Mouse (Mus musculus) embryonic stem cell, embryonic (primary cell): ENCODE results near the gene Hist1h2ag.

Experiments used
- CTCF ChIA-PET, 4 experiments: fragments of 300-600 bp in 2 of 4; fragments of 350-600 bp in 2 of 4; sonication (Branson Sonifier 250); formaldehyde crosslinking; loops; one replicate each; lab custom pipeline; 2022; ENCODE audit warnings: inconsistent platforms in 2 of 4; lab: Charles Lee
- POLR2A ChIA-PET, 4 experiments: fragments of 300-600 bp in 2 of 4; fragments of 350-600 bp in 2 of 4; sonication (Branson Sonifier 250); formaldehyde crosslinking; loops; one replicate each; lab custom pipeline; 2022; ENCODE audit warnings: antibody characterized with exemption in 4 of 4, inconsistent platforms in 1 of 4; lab: Charles Lee

The Hist1h2ag gene

DNA sequence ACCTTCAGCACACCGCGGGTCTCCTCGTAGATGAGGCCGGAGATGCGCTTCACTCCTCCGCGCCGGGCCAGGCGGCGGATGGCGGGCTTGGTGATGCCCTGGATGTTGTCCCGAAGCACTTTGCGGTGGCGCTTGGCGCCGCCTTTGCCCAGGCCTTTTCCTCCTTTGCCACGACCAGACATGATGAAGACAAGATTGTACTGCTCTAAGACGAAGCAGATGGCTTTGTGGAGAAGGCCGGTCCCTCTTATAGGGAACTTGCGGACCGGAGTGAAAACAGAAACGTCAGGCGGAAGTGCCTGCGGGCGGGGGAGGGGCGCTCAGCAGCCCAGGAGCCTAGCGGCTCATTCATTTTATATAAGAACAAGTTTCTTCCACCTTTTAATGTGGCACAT, 1.6 kb downstream of the Hist1h2ag start, which contains the start of gene Hist1h4i:
TSS of gene Hist1h4i (minus strand) at position 221 of the 395 bp plus-strand sequence.
- ChIA-PET POLR2A (interaction anchor here in 3 of 4 experiments (0.6 to 10.5 kb wide), 50 partner anchors 8 to 1722 kb away, joined by 3 to 225 read pairs (median 7); partner anchors contain the start of genes Hist1h3h (in 3 of the 3), Hist1h2ac (in 2 of the 3), Hist1h2af (in 2 of the 3) and Hist1h2ah (in 2 of the 3)), CTCF (interaction anchor here in 1 of 4 experiments (1.6 kb wide), 1 partner anchor 10 kb away, joined by 4 read pairs; no protein-coding TSS in a partner anchor)

DNA sequence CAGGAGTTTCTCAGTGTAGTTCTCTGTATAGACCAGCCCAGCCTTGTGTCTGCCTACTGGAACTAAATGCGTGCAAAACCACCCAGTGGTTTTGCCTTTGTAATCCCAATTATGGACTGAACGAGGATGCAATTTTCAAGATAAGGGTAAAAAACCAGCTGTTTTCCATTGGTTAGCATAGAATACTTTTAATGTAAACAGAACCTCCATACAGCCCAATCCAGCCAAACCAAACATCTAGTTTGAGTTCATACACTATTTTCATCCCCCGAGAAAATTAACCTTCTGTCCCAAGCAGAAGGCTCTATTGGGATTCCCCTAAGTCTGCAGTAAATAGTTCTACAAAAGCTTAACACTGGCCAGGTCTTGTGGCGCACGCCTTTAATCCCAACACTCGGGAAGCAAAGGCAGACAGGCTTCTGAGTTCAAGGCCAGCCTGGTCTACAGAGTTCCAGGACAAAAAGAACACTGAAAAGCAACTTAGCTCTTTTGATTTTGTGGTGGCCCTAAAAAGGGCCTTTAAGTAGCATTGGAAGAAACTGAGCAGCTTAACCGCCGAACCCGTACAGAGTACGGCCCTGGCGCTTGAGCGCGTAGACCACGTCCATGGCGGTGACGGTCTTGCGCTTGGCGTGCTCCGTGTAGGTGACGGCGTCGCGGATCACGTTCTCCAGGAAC, 2.1 kb downstream of the Hist1h2ag start:
- CTCF ChIA-PET = interaction anchor here in 1 of 4 experiments (1.6 kb wide), 1 partner anchor 10 kb away, joined by 4 read pairs; no protein-coding TSS in a partner anchor
- POLR2A ChIA-PET = interaction anchor here in 3 of 4 experiments (0.6 to 10.5 kb wide), 72 partner anchors 8 to 1722 kb away, joined by 3 to 225 read pairs (median 4); partner anchors contain the start of genes Hist1h2bl (in 3 of the 3), Hist1h3h (in 3 of the 3), Hist1h1b (in 2 of the 3) and Hist1h2ae (in 2 of the 3)

DNA sequence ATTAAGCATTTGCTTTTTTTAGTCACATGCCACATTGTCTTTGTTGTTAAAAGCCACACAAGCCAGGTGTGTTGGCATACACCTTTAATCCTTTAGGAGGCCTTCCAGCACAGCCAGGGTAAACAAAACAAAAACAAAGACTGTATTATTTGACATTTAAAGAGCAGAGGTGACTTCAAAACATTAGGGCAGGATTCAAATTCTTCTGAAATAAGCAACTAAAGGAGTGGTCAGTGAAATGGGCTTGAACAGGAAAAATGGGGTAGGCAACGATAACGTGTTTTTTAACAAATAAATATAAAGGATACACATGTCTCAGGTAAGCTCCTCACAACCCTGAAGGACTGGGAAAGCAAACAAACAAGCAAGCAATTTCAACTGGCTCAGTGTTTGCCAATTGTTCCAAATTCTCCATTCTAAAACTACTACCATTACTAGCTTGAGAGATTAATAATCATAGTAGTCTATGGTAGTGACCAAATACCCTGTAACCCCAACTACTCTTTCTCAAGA, 2.7 kb downstream of the Hist1h2ag start:
- ChIA-PET POLR2A (interaction anchor here in 3 of 4 experiments (0.6 to 10.5 kb wide), 65 partner anchors 7 to 1723 kb away, joined by 3 to 225 read pairs (median 4); partner anchors contain the start of genes Hist1h2bl (in 3 of the 3), Hist1h3h (in 3 of the 3), Hist1h2ae (in 2 of the 3) and Hist1h2af (in 2 of the 3)), CTCF (interaction anchor here in 1 of 4 experiments (1.6 kb wide), 1 partner anchor 11 kb away, joined by 4 read pairs; no protein-coding TSS in a partner anchor)

DNA sequence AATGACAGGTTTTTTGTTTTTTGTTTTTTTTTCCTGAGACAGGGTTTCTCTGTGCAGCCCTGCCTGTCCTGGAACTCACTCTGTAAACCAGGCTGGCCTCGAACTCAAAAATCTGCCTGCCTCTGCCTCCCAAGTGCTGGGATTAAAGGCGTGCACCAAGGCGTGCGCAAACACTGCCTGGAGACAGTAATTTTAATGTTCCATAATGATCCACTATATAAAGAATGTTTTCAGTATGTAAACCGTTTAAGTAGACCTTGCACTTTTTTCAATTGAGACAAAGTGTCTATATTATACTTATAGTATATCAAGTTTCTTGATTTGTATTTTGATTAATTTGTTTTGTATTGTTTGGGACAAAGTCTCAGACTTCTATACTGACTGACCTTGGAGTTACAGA, 3.4 kb downstream of the Hist1h2ag start:
- ChIA-PET POLR2A (interaction anchor here in 3 of 4 experiments (0.7 to 10.5 kb wide), 19 partner anchors 6 to 1644 kb away, joined by 3 to 225 read pairs (median 4); partner anchors contain the start of genes Hist1h2ah (in 2 of the 3), Hist1h2ai (in 2 of the 3), Hist1h2bk (in 2 of the 3) and Hist1h2bl (in 2 of the 3)), CTCF (no interaction called here)

DNA sequence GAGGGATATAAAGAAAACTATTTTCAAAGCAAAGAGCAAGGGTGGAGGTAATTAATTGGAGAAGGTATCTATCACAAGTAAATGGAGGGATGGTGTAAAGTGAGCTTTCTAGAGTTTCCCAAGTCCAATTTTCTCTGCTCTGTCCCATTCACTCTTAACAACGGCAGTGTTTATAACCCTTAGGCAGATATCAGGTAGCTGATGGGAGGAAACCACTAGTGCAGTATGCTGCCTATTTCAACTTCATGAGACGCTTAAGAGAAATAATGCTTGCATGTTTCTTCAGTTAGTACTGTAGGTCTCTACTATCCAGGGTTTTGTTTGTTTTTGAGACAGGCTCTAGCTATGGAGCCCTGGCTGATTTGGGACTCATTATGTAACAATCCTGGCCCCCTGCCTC, 5.3 kb downstream of the Hist1h2ag start:
- ChIA-PET CTCF (no interaction called here), POLR2A (interaction anchor here in 3 of 4 experiments (0.7 to 10.4 kb wide), 26 partner anchors 6 to 1544 kb away, joined by 3 to 225 read pairs (median 12); partner anchors contain the start of genes Hist1h2ag (in 2 of the 3), Hist1h2an (in 2 of the 3), Hist1h2bj (in 2 of the 3) and Hist1h2bp (in 2 of the 3))

DNA sequence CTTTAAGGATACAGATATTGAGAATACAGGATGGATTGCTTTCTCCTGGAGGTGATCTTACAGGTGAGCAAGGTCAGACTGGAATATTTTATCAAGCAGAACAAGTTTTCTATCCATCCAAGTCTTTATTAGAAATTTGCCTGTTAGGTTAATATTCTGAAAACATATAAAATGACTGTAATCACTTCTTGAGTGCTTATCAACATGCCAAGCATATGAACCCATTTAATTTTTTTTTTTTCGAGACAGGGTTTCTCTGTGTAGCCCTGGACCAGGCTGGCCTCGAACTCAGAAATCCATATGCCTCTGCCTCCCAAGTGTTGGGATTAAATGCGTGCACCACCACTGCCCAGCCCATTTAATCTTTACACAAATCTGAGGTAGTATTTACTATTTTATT, 5.8 kb downstream of the Hist1h2ag start:
- CTCF ChIA-PET = interaction anchor here in 1 of 4 experiments (1.6 kb wide), 1 partner anchor 1365 kb away, joined by 8 read pairs; no protein-coding TSS in a partner anchor

DNA sequence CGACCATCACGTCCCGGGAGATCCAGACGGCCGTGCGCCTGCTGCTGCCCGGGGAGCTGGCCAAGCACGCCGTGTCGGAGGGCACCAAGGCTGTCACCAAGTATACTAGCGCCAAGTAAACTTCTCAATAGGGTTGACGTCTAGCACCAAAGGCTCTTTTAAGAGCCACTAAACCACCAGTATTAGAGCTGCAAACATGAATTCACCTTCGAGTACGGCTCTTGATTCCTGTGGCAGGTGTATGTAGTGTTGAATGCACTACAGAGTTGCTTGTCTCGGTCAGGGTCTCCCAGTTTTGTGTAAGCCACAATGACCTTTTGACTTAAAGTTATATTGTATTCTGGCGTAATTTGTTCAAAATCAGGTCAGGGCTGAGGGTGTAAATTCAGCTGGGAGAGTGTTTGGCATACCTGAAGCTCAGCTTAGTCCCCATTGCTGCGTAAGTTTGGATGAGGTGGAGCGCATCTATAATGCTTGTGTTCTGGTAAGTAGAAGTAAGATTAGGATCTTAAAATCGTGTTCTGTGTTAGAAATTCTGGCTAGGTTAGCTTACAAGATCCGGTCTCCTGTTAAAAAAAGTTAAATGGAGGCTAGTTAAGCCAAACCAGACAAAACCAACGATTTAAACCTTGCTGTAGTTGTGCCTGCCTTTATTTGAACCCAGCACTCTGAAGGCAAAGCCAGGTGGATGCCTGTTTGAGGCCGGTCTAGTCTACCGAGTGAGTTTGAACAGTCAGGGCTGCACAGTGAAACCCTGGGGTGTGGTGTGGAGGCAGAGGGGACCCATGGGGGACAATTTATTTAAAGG, 6.4 kb downstream of the Hist1h2ag start:
- CTCF ChIA-PET = interaction anchor here in 1 of 4 experiments (1.2 to 2.5 kb wide), 3 partner anchors 7 to 1365 kb away, joined by 3 to 9 read pairs (median 8); partner anchors contain the start of genes Hist1h2ag, Hist1h2bj and Hist1h2bl
- POLR2A ChIA-PET = interaction anchor here (0.6 to 10.4 kb wide), 127 partner anchors 7 to 1727 kb away, joined by 3 to 225 read pairs (median 6); partner anchors contain the start of genes Hist1h1b (in 3 of the 4), Hist1h2ag (in 3 of the 4), Hist1h2an (in 3 of the 4) and Hist1h2bj (in 3 of the 4)

More for the DNA sequence above, 5.8 kb downstream of the Hist1h2ag start:
- POLR2A ChIA-PET = interaction anchor here (0.8 to 10.4 kb wide), 44 partner anchors 6 to 1714 kb away, joined by 3 to 225 read pairs (median 12); partner anchors contain the start of genes Hist1h1b (in 3 of the 4), Hist1h2ag (in 2 of the 4), Hist1h2an (in 2 of the 4) and Hist1h2bj (in 2 of the 4)

DNA sequence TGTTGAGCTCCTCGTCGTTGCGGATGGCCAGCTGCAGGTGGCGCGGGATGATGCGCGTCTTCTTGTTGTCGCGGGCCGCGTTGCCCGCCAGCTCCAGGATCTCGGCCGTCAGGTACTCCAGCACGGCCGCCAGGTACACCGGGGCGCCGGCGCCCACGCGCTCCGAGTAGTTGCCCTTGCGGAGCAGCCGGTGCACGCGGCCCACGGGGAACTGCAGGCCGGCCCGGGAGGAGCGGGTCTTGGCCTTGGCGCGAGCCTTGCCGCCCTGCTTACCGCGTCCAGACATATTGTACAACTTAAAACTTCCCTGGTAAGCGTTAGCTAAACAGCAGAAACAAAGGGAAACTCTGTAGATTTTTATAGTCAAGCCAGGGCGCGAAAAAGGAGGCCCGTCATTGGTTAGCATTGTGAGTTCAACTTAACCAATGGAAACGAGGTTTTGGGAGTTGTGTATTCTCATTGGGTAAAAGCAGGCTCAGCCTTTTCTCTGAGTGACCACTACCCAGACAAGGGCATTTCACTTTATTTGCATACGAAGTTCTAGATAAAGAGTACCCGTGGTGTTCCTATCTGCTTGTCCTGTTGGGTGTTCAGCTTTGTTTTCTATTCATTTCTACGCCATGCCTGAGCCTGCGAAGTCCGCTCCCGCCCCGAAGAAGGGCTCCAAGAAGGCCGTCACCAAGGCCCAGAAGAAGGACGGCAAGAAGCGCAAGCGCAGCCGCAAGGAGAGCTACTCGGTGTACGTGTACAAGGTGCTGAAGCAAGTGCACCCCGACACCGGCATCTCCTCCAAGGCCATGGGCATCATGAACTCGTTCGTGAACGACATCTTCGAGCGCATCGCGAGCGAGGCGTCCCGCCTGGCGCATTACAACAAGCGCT, 7.2 kb downstream of the Hist1h2ag start, which contains the start of the genes Hist1h2ah and Hist1h2bk:
TSS of gene Hist1h2ah (minus strand) at position 302 of the 882 bp plus-strand sequence.
TSS of gene Hist1h2bk (plus strand) at position 604 of the 882 bp plus-strand sequence.
- ChIA-PET POLR2A (interaction anchor here (0.6 to 10.4 kb wide), 176 partner anchors 8 to 1798 kb away, joined by 3 to 225 read pairs (median 5); partner anchors contain the start of genes Hist1h1a (in 3 of the 4), Hist1h1b (in 3 of the 4), Hist1h2ag (in 3 of the 4) and Hist1h2an (in 3 of the 4)), CTCF (interaction anchor here in 2 of 4 experiments (0.7 to 2.5 kb wide), 4 partner anchors 8 to 1366 kb away, joined by 3 to 9 read pairs (median 6); partner anchors contain the start of genes Hist1h2ag (in 1 of the 2), Hist1h2bj (in 1 of the 2) and Hist1h2bl (in 1 of the 2))

DNA sequence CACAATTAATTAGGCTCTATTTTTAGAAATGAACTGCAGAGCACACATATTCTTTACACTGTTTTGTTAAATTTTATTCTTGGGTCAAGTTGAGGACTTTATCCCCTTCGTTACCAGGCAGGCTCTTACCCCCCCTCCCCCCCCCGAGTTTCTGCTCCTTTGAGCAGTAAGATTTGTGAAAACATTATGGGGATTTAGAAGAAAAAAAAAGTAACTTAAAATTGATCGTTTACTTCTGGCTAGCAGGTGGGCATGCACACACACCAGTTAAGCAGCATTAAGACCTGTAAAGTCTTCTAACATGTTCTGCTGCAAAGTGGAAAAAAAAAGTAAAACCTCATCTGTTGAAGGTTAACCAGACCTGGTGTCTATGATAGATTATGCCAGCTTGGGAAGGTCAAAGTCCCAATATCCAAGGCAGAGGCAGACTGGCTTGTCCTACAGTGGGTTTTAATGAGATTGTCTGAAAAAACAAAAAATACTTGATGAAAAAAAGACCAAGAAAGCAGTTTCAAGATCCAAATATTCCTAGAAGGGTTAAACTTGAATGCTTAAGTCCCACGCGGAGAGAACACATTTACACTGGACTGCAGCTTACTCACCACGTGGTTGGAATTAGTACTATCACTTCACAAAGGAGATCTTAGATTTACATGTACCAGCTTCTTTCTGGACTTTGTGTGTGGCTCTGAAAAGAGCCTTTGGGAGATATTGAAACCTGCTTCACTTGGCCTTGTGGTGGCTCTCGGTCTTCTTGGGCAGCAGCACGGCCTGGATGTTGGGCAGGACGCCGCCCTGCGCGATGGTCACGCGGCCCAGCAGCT, 8.1 kb downstream of the Hist1h2ag start:
- POLR2A ChIA-PET = interaction anchor here (0.5 to 10.4 kb wide), 144 partner anchors 8 to 1799 kb away, joined by 3 to 225 read pairs (median 6); partner anchors contain the start of genes Hist1h1a (in 3 of the 4), Hist1h1b (in 3 of the 4), Hist1h2ag (in 3 of the 4) and Hist1h2an (in 3 of the 4)
- CTCF ChIA-PET = interaction anchor here in 2 of 4 experiments (0.7 to 2.5 kb wide), 2 partner anchors 9 to 108 kb away, joined by 3 to 9 read pairs; partner anchors contain the start of genes Hist1h2ag (in 1 of the 2) and Hist1h2bj (in 1 of the 2)

DNA sequence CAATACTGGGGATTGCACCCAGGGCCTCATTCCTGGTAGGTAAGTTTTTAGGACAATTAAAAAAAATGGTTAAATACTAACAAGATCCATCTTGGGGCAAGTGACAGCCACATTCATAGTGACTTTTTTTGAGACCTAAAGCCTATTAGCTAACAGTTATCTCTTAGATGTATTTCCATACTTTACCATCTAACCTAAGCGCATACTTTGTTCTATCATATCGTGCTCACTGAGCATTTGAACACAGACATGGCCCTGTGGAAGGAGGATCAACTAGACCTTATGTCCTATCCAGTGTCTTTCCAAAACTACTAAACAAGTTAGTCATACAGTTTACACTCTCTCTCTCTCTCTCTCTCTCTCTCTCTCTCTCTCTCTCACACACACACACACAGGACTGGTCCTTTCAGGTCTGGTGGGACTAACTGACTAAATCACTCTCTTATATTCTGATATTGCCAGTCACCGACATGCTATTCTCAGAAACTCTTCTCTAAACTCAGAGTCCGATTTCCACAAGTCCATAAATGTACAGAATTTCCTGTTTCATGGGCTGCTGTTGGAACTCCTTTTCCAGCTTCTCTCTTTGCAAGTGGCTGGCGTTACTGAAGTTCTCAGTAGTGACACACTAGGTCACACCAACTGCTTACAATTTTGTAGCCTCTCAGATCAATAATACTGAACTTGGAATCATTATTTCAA, 8.9 kb downstream of the Hist1h2ag start:
- POLR2A ChIA-PET = interaction anchor here in 3 of 4 experiments (0.5 to 10.4 kb wide), 50 partner anchors 8 to 1588 kb away, joined by 3 to 225 read pairs (median 7); partner anchors contain the start of genes Hist1h2ag (in 3 of the 3), Hist1h2bj (in 3 of the 3), Hist1h2ai (in 2 of the 3) and Hist1h2bl (in 2 of the 3)
- CTCF ChIA-PET = interaction anchor here in 1 of 4 experiments (0.9 to 2.5 kb wide), 2 partner anchors 10 to 60 kb away, joined by 3 to 9 read pairs; partner anchors contain the start of genes Hist1h2ag and Hist1h2bj

DNA sequence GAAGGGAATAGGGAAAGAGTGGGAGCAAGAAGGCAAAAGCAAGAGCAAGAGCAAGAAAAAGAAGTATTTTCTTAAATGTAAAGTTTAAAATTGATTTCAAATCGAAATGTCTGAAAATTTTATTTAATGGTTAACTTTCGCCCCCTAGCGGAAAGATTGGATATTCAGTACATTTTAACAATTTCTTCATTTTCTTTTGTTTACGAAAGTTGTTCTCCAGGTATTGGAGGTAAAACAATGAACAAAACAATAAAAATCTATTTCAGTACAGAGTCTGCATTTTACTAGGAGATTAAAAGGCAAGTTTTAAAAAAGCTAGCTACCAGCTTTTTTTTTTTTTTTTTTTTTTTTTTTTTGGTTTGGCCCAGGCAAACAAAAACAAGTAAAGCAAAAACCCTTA, 12.3 kb downstream of the Hist1h2ag start:
- CTCF ChIA-PET = interaction anchor here in 2 of 4 experiments (0.6 to 1.5 kb wide), 4 partner anchors 14 to 780 kb away, joined by 3 to 6 read pairs (median 3); no protein-coding TSS in a partner anchor
- POLR2A ChIA-PET = interaction anchor here in 3 of 4 experiments (0.6 to 10.4 kb wide), 13 partner anchors 10 to 1501 kb away, joined by 3 to 225 read pairs (median 5); partner anchors contain the start of genes Hist1h2ag (in 2 of the 3), Hist1h2bj (in 2 of the 3), Hist1h4i (in 2 of the 3) and Hist1h3h (in 1 of the 3)

DNA sequence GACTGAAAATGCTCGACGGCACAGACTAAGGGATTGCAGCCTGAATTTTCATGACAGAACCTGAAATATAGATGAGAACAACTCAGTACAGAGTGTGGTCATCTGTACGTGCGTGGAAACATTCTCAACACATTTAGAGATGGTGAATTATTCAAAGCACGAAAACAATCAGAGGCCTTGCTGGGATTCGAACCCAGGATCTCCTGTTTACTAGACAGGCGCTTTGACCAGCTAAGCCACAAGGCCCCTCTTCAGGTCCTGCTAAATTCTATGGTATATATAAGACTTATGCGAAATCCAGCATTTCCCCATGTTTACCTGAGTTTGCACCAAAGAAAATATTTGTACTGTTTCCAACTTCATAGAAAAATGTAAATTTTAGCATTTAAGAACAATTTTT, 12.8 kb downstream of the Hist1h2ag start:
- CTCF ChIA-PET = interaction anchor here in 3 of 4 experiments (0.6 to 2.0 kb wide), 7 partner anchors 14 to 1372 kb away, joined by 3 to 10 read pairs (median 4); no protein-coding TSS in a partner anchor
- POLR2A ChIA-PET = interaction anchor here in 3 of 4 experiments (0.6 to 10.4 kb wide), 18 partner anchors 11 to 1721 kb away, joined by 3 to 225 read pairs (median 5); partner anchors contain the start of genes Hist1h2ag (in 3 of the 3), Hist1h2bj (in 3 of the 3), Hist1h4i (in 2 of the 3) and Hist1h2ab (in 1 of the 3)
